Mouse (Mus musculus) kidney, postnatal 36 days (tissue): Measurements from ENCODE around the gene Gstm5.
"Not testable (repeated sequence)": the region's sequence is repeated elsewhere in the genome, so short reads cannot be mapped to it uniquely, and the experiment has no call there.

Source experiments
- DNase-seq, 2 experiments: peaks; one replicate each; pipeline ENCODE4 v3.0.0; 2021 to 2022; ENCODE audit warnings: mixed read lengths in 2 of 2

Gene Gstm5

DNA sequence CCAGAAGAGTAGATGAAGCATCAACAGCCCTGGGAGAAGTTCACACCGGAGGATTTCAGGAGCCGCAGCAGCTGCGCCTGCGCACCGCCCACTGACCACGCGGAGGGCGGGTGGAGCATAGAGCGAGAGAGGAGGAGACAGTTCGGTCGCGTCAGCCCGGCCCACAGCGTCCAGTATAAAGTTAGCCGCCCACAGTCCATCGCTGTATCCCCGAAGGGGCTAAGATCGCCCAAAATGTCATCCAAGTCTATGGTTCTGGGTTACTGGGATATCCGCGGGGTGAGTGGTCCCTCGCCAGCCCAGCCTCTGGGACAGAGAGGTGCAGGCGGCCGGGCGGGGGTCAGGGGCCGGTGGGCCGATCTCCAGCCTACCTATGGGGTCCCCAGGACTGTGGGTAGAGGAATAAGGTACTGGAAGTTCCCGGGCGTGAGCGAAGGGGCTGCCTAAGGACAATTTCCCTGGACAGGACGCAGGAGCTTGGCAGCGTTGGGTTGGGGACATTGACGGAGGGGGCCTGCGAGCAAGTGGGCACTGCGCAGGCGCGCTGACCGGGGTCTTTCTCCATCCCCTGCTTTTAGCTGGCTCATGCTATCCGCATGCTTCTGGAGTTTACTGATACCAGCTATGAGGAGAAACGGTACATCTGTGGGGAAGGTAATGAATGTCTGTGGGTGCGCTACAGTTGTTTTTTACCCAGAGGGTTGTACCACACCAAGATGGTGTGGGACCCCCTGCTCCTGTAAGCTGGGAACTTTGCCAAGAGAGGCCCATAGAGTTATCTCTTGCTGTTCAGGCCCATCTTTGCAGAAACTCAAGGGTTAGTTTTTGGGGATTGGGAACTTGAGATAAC is at the start of gene Gstm5:
TSS of gene Gstm5 (plus strand) at position 102 of the 850 bp plus-strand sequence.
- peak; percentile 89 to 92 for DNase-seq

- no peak for DNase-seq
Measured at GRCm38 (mm10) chr3:107846175-107846574, 49.4 kb upstream of the Gstm5 start.

- no peak for DNase-seq
Measured at GRCm38 (mm10) chr3:107846835-107847234, 48.8 kb upstream of the Gstm5 start.

GRCm38 (mm10) chr3:107848126-107848525 is 47.5 kb upstream of the Gstm5 start:
- DNase-seq: no peak

DNA sequence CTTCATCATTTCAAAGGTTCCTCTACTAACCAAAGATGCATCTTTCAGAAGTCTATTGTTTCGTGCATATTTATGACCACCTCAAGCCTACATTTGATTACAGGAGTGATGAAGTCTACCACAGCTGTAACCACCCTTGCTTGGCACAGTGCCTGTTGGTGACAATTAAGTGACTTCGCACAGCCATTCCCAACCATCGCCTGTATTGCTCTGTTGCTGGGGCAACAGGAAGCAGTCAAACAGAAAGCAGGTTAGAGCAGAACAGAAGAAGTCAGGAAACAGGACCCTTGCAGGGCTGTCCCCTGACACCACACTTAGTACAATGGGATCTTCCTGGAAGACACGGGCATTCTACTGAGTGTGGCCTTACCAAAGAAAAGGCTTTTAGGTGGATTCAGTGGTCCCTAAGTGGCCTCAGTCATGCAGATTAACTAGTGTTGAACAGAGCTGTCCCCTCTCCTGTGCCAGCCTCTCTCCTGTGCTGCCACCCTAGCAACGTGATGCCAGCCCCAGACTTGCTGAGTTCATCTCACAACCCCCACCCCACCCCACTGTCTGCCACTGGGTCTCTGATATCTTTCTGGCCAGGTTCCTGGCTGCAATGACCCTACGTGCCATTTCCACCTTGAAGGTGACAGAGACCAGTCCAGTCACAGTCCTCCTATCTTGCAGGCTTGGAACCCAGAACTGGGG is 46.5 kb upstream of the Gstm5 start:
- no peak for DNase-seq

GRCm38 (mm10) chr3:107849693-107850031 is 46.0 kb upstream of the Gstm5 start:
- DNase-seq: no peak

GRCm38 (mm10) chr3:107850418-107851031 is 45.1 kb upstream of the Gstm5 start:
- peak; percentile 83 to 84 for DNase-seq

DNA sequence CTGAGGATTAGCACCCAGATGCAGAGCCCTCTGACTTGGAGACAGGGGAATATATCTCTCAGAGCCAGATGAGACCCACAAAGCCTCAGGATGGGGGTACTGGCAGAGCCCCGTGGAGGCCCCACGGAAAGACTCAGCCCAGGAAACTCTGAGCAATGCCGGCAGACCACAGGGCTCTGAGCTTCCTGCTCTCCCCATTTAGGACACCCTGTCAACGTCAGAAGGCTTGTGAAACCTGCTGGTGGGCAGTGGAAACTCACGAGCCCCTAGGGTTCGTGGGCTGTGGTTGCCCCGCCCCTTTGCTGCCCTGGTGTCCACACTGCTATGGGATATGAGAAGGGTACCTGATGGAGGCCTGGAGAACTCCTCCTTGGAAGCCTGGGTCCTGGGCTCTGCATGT is 42.8 kb upstream of the Gstm5 start:
- DNase-seq: no peak

- DNase-seq: no peak
Measured at GRCm38 (mm10) chr3:107853232-107854181, 42.1 kb upstream of the Gstm5 start.

DNA sequence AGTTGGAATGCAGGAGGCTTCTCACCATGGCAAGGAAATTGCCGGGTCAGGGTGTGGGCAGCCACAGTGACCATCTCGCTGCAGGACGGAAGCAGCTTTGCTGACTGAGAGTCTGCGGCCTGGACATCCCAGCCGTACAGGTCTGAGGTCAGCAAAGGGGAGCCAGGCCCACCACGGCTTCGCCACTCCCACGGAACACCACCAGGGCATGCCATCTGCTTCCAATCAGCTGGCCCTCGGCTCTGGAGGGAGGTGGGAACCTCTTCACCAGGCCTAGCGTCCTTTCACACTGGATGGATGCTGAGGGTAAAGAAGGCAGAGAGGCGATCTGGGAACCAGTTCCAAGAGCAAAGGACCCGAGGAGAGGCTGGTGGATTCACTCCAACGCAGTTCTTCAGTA is 40.3 kb upstream of the Gstm5 start:
- DNase-seq: no peak

GRCm38 (mm10) chr3:107857646-107858045 is 38.0 kb upstream of the Gstm5 start:
- DNase-seq: peak; percentile 22 to 32

- DNase-seq: not testable (repeated sequence)
Measured at GRCm38 (mm10) chr3:107861483-107861882, 34.1 kb upstream of the Gstm5 start.

GRCm38 (mm10) chr3:107862471-107862870 is 33.1 kb upstream of the Gstm5 start:
- no peak for DNase-seq

DNA sequence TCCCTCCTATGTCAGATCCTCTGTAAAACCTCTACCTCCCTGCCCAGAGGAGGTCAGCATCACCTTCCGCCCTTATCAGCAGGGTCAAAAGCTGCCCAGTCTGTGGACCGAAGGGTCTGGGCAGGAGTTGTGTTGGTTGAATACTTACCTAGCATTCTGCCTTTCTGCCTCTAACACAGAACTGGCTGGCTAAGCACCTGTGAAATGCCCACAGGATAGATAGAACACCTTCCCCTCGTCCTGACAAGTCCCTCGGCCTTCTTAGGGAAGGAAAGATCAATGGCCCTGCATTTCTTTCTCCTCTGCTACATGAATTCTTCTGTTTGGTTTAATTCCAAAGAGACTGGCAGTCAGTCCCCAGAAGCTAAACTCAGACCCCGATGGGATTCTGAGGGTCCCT is 32.1 kb upstream of the Gstm5 start:
- DNase-seq: no peak

- peak; percentile 90 to 91 for DNase-seq
Measured at GRCm38 (mm10) chr3:107863898-107864603, 31.6 kb upstream of the Gstm5 start.

GRCm38 (mm10) chr3:107865364-107866091 is 30.1 kb upstream of the Gstm5 start:
- DNase-seq: peak in 1 of 2 experiments; percentile 10

DNA sequence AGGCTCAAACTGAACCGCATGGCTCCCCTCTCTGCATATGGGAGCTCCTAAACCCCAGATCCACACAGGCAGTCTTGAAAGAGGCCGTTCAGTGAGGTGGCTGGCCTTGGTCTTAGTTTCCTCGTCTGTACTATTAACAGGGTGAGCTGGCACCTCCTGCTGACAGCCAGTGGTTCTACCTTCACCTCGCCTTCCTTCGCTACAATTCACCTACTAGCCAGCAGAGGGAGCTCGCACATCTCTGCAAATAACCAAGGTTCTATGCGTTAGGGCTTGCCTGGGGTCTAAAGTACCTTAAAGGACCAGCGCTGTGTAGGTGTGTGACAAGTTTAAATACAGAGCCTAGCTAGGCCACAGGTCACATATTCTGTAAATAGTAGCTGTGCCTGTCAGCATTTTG is 28.5 kb upstream of the Gstm5 start:
- peak; percentile 90 to 93 for DNase-seq

- DNase-seq: no peak
Measured at GRCm38 (mm10) chr3:107868452-107868851, 27.2 kb upstream of the Gstm5 start.

DNA sequence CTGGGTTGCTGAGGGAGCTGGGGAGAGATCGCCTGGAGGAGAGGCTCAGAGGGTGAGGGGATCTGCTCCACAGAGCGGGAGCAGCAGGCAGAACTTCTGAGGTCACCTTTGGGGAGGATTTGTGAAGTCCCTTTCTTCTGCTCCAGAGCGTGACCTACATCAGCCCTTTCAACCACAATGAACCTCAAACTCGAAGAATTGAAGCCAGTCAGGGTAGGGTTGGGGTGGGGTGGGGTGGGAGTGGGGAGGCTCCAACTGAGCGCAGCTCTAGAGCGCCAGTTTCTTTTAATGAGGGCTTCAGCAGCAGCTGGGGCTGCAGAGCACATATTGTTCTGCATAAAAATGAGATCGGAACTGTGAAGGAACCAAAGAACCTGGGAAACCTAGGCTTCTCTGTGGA is 26.5 kb upstream of the Gstm5 start:
- no peak for DNase-seq

- peak; percentile 58 to 76 for DNase-seq
Measured at GRCm38 (mm10) chr3:107869925-107870324, 25.7 kb upstream of the Gstm5 start.
